Mouse (Mus musculus) neural tube, embryonic 11.5 days (tissue): ENCODE results near the gene Taf15. TPM values are rescaled to one million over a fixed set of nuclear protein-coding genes. Genes with fewer than 3 reads are reported as not detected.

Experiments used
- ATAC-seq: fragments of 200-750 bp; cut with Nextera tagmentation; 2 replicates; pipeline ENCODE4 v1.8.0; 2017; ENCODE audit warnings: moderate number of reproducible peaks, mild to moderate bottlenecking, moderate TSS enrichment, moderate library complexity; ENCODE audit not compliant: insufficient read depth, low FRiP score, low TSS enrichment
- DNase-seq: peaks from one replicate; pipeline ENCODE4 v3.0.0-alpha.2; 2015; ENCODE audit warnings: low spot score
- H3K27ac ChIP-seq: fragments of 300-500 bp; sonication (generic); 2 replicates; pipeline ENCODE4 v1.5.1; 2014; ENCODE audit warnings: low read depth, mild to moderate bottlenecking, low read length
- H3K27me3 ChIP-seq: fragments of 300-500 bp; sonication (generic); 2 replicates; pipeline ENCODE4 v1.6.1; 2014; ENCODE audit warnings: mild to moderate bottlenecking, low read length, mixed read lengths; ENCODE audit not compliant: control insufficient read depth, insufficient read depth
- H3K36me3 ChIP-seq: fragments of 300-500 bp; sonication (generic); 2 replicates; pipeline ENCODE4 v1.6.1; 2014; ENCODE audit warnings: mild to moderate bottlenecking, low read length, moderate library complexity, mixed read lengths; ENCODE audit not compliant: control insufficient read depth, insufficient read depth
- H3K4me1 ChIP-seq: fragments of 300-500 bp; sonication (generic); 2 replicates; pipeline ENCODE4 v1.6.1; 2014; ENCODE audit warnings: low read length, mixed read lengths; ENCODE audit not compliant: control insufficient read depth, insufficient read depth
- H3K4me2 ChIP-seq: fragments of 300-500 bp; sonication (generic); 2 replicates; pipeline ENCODE4 v1.6.1; 2014; ENCODE audit warnings: low read depth, mild to moderate bottlenecking, moderate library complexity
- H3K4me3 ChIP-seq: fragments of 300-500 bp; sonication (generic); 2 replicates; pipeline ENCODE4 v1.5.1; 2014; ENCODE audit warnings: low read depth, low read length
- H3K9ac ChIP-seq: fragments of 300-500 bp; sonication (generic); 2 replicates; pipeline ENCODE4 v1.6.1; 2014; ENCODE audit warnings: mild to moderate bottlenecking, low read length
- H3K9me3 ChIP-seq: fragments of 300-500 bp; sonication (generic); 2 replicates; pipeline ENCODE4 v1.6.1; 2016; ENCODE audit warnings: low read length; ENCODE audit not compliant: control insufficient read depth
- WGBS: fragments of 180-500 bp; shearing (Covaris S2); extraction: QIAGEN DNeasy Blood & Tissue Kit; methylation state at CpG from one replicate; pipeline ENCODE4 v1.1.7; 2014; 5-methylcytosine and 5-hydroxymethylcytosine counted together
- polyA plus RNA-seq: library from polyadenylated mRNA; unstranded; fragments of >200 nt; fragmentation: Nextera tagmentation; extraction: Ambion mirVana; gene quantifications from 2 replicates; pipeline ENCODE4 v1.2.1, GENCODE M21; 2014

Gene Taf15
- polyA plus RNA-seq, 1 experiment from 2014 or later = 9.1 TPM

- H3K9ac ChIP-seq = no peak overlapping the region
- ATAC-seq = no peak
- H3K4me3 ChIP-seq = no peak overlapping the region
- no peaks in the 10 kb centered on the region for H3K27me3 ChIP-seq
- no peak for DNase-seq
- H3K9me3 ChIP-seq = no peaks in the 10 kb centered on the region
- H3K27ac ChIP-seq = no peak overlapping the region
- H3K4me2 ChIP-seq = no peak overlapping the region
- H3K4me1 ChIP-seq = no peaks in the 10 kb centered on the region
- H3K36me3 ChIP-seq = no peaks in the 10 kb centered on the region
Observed at GRCm38 (mm10) chr11:83517153-83517552, 44.3 kb downstream of the Taf15 start.

DNA sequence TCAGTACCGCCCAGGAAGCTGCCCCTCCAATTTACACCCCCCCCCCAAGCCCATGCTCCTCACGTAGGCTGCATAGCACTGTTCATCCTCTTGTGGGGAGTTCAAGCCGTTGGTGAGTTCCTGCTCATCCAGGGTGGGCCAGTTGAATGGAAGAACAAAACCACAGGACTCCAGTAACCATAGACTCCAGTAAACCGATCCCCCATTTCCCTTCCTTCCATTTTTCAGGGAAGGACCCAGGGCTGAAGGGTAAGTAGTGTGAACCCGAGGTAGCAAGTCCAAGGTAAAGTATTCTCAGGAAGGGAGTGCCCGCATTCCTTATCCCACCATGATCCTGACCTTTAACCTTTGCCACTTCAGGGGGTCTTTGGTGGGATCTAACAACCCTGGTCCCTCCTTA lies 45.5 kb downstream of the Taf15 start:
- no peaks in the 10 kb centered on the region for H3K9me3 ChIP-seq
- no peaks in the 10 kb centered on the region for H3K36me3 ChIP-seq
- no peaks in the 10 kb centered on the region for H3K4me1 ChIP-seq
- ATAC-seq = no peak
- no peaks in the 10 kb centered on the region for H3K27me3 ChIP-seq
- DNase-seq = no peak
- H3K9ac ChIP-seq = no peak overlapping the region
- no peak overlapping the region for H3K27ac ChIP-seq
- no peak overlapping the region for H3K4me3 ChIP-seq
- 63% methylated on average over 6 of the region's 6 CpGs for WGBS
- H3K4me2 ChIP-seq = no peak overlapping the region

DNA sequence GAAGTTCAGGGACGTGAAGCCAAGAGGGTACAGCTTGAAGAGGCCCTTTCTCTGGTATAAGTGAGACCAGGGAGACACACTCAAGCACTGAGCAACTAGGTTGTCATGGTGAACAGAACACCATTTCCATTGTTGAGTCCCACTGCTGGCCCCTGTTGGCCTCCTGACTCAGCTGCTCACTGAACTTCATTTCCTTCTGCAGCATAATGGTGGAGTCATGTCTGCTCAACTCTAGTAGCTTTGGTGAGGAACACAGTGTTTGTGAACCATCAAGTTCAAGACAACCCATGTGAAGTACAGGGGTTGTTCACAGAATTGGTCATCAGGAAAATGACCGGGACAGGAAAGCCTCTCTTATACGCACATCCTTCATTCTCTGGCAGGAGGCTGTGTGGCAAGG lies 49.2 kb downstream of the Taf15 start, which contains the start of gene Heatr9:
Heatr9 (minus strand) TSS at position 101 of the 400 bp plus-strand sequence.
- Histone ChIP-seq H3K36me3 (no peaks in the 10 kb centered on the region), H3K9ac (no peak within 1 kb of the TSS), H3K4me3 (no peak within 1 kb of the TSS), H3K4me2 (no peak within 1 kb of the TSS), H3K9me3 (no peaks in the 10 kb centered on the region), H3K27me3 (no peaks in the 10 kb centered on the region), H3K4me1 (no peaks in the 10 kb centered on the region), H3K27ac (no peak within 1 kb of the TSS)
- 93% methylated on average over 3 of the region's 3 CpGs for WGBS
- DNase-seq (no peak), ATAC-seq (no peak)

DNA sequence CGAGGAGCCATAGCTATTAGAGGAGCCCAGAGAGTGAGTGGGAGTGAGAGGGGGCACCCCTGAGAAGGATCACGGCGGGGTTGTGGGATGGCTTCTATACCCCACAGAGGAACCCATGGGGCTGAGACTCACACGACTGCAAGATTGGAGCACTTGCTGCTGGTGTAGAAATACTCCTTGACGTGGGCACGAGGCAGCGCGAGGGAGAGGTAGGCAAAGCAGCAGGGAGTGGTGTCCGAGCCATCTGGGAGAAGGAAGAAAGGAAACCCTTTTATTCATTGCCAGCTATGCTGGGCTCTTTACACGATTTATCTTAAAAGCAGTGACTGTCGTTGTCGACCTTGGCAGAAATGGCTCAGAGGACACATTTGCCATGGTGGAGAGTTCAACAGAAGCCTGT lies 56.1 kb downstream of the Taf15 start:
- Histone ChIP-seq H3K4me1 (no peaks in the 10 kb centered on the region), H3K27me3 (no peaks in the 10 kb centered on the region), H3K27ac (no peak overlapping the region), H3K9me3 (no peaks in the 10 kb centered on the region), H3K4me3 (no peak overlapping the region), H3K4me2 (no peak overlapping the region), H3K36me3 (no peaks in the 10 kb centered on the region), H3K9ac (no peak overlapping the region)
- ATAC-seq (no peak), DNase-seq (no peak)
- WGBS = 81% methylated on average over 12 of the region's 12 CpGs

- ATAC-seq (no peak), DNase-seq (no peak)
- H3K4me1 ChIP-seq = no peaks in the 10 kb centered on the region
- H3K9ac ChIP-seq = no peak within 1 kb of the TSS
- no peak within 1 kb of the TSS for H3K4me3 ChIP-seq
- no peaks in the 10 kb centered on the region for H3K27me3 ChIP-seq
- no peaks in the 10 kb centered on the region for H3K9me3 ChIP-seq
- H3K36me3 ChIP-seq = no peaks in the 10 kb centered on the region
- WGBS = 87% methylated on average over 5 of the region's 5 CpGs
- H3K27ac ChIP-seq = no peak within 1 kb of the TSS
- H3K4me2 ChIP-seq = no peak within 1 kb of the TSS
Observed at GRCm38 (mm10) chr11:83530360-83530759, 57.5 kb downstream of the Taf15 start, which contains the start of gene Ccl5. Gene Ccl5, minus strand, starts transcription at chr11:83530518.

DNA sequence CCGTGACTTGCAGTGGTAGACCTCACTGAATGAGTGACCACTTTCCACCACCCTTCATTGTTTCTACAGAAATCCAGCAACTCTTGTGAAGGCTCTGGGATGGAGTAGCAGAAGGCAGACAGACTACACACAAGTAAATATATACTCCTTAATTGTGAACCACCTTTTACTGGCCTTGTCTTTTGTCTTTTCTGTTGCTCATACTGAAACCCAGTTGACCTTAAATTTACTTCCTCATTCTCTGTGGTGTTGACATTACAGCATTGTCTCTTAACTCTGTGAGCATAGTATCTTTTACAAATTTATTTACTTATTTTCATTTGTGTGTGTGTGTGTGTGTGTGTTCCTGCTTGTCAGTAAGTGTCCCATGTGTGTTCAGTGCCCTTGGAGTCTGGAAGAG lies 60.3 kb downstream of the Taf15 start:
- H3K4me2 ChIP-seq = no peak overlapping the region
- H3K4me3 ChIP-seq = no peak overlapping the region
- no peaks in the 10 kb centered on the region for H3K36me3 ChIP-seq
- H3K27me3 ChIP-seq = no peaks in the 10 kb centered on the region
- no peaks in the 10 kb centered on the region for H3K4me1 ChIP-seq
- WGBS = 96% methylated on average over 1 of the region's 1 CpGs
- no peak for DNase-seq
- ATAC-seq = no peak
- no peak overlapping the region for H3K9ac ChIP-seq
- H3K27ac ChIP-seq = no peak overlapping the region
- no peaks in the 10 kb centered on the region for H3K9me3 ChIP-seq

GRCm38 (mm10) chr11:83534143-83534542 lies 61.3 kb downstream of the Taf15 start:
- DNase-seq = no peak
- H3K4me2 ChIP-seq = no peak overlapping the region
- 85% methylated on average over 8 of the region's 8 CpGs for WGBS
- H3K27ac ChIP-seq = no peak overlapping the region
- H3K36me3 ChIP-seq = no peaks in the 10 kb centered on the region
- H3K27me3 ChIP-seq = no peaks in the 10 kb centered on the region
- H3K9me3 ChIP-seq = no peaks in the 10 kb centered on the region
- H3K4me3 ChIP-seq = no peak overlapping the region
- H3K9ac ChIP-seq = no peak overlapping the region
- H3K4me1 ChIP-seq = no peaks in the 10 kb centered on the region
- ATAC-seq = no peak

GRCm38 (mm10) chr11:83534609-83535423 lies 61.9 kb downstream of the Taf15 start:
- H3K9ac ChIP-seq = no peak overlapping the region
- no peak overlapping the region for H3K4me2 ChIP-seq
- H3K36me3 ChIP-seq = no peaks in the 10 kb centered on the region
- H3K4me1 ChIP-seq = no peaks in the 10 kb centered on the region
- ATAC-seq = no peak
- H3K9me3 ChIP-seq = no peaks in the 10 kb centered on the region
- H3K4me3 ChIP-seq = no peak overlapping the region
- WGBS = 57% methylated on average over 13 of the region's 13 CpGs
- peak; percentile 23 for DNase-seq
- H3K27ac ChIP-seq = no peak overlapping the region
- H3K27me3 ChIP-seq = no peaks in the 10 kb centered on the region

- DNase-seq = no peak
- no peaks in the 10 kb centered on the region for H3K27me3 ChIP-seq
- H3K9me3 ChIP-seq = no peaks in the 10 kb centered on the region
- H3K4me1 ChIP-seq = no peaks in the 10 kb centered on the region
- WGBS = 66% methylated on average over 3 of the region's 3 CpGs
- no peak overlapping the region for H3K4me2 ChIP-seq
- H3K9ac ChIP-seq = no peak overlapping the region
- no peak for ATAC-seq
- no peak overlapping the region for H3K4me3 ChIP-seq
- no peaks in the 10 kb centered on the region for H3K36me3 ChIP-seq
- no peak overlapping the region for H3K27ac ChIP-seq
Observed at GRCm38 (mm10) chr11:83536831-83537230, 63.9 kb downstream of the Taf15 start.
